Mouse (Mus musculus): ENCODE data around the gene Setx.

Gene Setx

DNA sequence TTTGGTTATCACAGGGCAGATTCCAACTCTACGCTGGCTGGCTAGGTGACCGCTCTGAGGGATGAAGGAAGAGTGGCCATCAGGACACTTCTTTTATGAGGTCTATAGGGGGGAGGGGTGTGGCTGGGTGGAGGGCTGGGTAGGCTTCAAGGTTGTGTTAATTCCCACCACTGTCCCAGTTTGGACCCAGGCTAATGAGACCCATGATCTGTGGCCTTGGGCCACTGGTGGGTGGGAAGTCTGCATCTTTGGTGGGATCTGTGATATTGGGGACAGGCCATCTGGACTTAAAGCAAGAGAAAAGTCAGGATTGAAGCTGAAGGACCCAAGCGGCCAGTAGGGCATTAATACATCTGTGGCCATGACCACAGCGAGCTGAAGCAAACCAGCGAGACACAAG is 94.8 kb downstream of the Setx start:
- no peak for DNase-seq (ENCODE audit: low spot score)

- no peak for DNase-seq (ENCODE audit: low spot score)
Observed at GRCm38 (mm10) chr2:29222302-29222701, 98.3 kb downstream of the Setx start.

DNA sequence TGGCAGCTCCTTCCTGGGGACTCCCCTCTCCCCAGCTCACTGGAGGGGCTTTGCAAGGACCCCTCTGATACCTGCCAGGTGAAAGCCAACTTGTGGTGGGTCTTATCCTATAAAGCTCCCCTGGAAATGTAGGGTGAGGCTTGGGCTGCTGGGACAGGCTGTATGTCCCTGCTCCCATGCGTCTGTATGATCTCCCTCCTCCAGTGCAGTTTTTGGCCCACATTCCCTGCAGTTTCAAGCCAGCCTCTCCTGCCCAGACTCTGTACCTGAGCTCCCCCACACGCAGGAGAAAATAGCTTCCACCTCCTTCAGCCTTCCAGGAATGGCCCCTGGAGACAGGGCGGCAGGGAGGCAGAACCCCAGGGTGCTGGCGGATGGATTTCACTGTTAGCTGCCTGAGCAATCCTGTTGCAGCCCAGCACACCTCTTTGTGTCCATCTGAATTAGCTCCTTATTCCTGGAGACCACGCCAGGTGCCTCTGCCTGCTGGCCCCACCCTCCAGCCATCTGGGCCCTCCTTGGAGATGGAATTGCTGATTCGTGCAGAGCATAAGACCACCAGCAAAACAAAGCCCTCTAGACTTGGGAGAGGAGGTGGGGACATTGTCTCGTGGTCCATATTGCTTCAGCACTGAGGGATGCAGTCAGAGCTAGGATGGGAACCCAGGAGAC is 99.7 kb downstream of the Setx start:
- DNase-seq (ENCODE audit: low spot score) = no peak

GRCm38 (mm10) chr2:29226671-29227070 is 102.7 kb downstream of the Setx start:
- DNase-seq (ENCODE audit: low spot score) = no peak

GRCm38 (mm10) chr2:29230191-29230835 is 106.3 kb downstream of the Setx start:
- DNase-seq (ENCODE audit: low spot score) = no peak
